Mouse (Mus musculus) neural tube, embryonic 10.5 days (tissue): ENCODE data around the gene Pde3a.

Experiments used
- DNase-seq: peaks from one replicate; pipeline ENCODE4 v3.0.0-alpha.2; 2017; ENCODE audit warnings: low spot score; ENCODE audit errors: extremely low spot score

Pde3a gene

DNA sequence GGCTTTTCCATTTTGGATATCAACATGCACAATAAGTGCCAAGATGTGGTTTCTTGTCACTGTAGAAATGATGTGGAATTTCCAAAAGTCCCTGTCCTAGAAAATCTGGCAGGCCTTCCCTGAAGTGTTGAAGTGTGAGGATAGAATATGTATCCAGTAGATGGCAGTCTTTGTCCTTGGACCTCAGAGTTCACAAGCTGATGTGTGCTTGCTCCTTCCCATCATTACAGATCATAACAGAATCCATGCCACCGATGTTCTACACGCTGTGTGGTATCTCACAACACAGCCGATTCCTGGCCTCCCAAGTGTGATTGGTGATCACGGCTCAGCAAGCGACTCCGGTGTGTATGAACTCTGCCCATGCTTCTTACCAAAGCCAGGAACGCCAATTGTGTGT is 238.2 kb downstream of the Pde3a start:
- no peak for DNase-seq

GRCm38 (mm10) chr6:141488619-141489018 is 239.6 kb downstream of the Pde3a start:
- peak; percentile 72 for DNase-seq

- no peak for DNase-seq
Observed at GRCm38 (mm10) chr6:141494909-141495308, 245.8 kb downstream of the Pde3a start.

DNA sequence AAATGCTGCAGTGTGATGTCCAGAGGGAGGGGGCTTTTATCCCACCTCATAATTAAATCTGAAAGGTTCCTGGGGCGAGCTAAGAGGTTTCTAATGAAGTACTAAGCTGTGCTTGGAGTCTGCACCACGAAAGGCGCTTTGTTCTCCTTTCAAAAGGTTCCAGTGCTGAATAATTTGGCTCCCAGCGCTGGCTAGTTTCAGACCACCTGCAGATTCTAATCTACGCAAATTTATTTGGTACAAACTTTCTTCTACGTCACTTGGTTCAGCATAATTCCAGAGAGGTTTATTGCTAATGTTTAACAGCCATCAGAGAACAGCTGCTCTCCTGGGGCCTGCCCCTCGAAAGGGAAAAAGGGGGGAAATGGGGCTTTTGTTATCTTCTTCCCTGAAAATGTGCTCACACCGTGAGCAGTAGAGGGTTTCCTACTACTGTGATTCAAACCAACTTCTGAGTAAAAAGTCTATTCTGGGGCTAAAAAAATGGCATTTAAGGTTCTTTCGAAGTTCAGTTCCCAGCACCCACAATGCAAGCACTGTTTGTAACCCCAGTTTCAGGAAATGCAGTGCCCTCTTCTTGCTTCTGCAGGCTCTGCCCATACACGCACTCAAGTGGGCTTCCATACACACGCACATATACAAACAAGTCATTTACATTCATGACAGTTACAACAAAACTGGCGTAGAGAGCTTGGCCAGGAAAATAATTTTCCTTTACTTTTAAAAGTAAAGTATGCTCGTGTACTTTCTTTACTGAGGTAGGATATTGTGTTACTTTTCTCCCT is 246.8 kb downstream of the Pde3a start:
- DNase-seq: no peak

DNA sequence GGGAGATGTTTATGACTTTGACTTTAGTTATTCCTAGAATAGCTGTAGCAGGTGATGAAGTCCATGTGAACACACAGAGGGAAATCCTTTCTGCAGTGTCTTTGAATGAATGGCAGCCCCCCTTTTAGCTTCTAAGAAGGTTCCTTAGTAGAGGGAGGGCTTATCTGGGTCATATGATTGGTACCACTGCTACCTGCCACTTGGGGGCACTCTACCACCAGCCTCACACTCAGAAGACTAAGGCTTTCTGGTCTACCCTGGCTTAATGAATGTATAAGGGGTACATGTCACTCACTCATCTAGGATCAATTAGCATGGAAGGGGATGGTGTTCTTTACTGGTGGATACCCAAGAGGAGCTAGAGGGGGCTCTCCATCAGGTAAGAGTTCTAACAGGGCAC is 250.4 kb downstream of the Pde3a start:
- no peak for DNase-seq

DNA sequence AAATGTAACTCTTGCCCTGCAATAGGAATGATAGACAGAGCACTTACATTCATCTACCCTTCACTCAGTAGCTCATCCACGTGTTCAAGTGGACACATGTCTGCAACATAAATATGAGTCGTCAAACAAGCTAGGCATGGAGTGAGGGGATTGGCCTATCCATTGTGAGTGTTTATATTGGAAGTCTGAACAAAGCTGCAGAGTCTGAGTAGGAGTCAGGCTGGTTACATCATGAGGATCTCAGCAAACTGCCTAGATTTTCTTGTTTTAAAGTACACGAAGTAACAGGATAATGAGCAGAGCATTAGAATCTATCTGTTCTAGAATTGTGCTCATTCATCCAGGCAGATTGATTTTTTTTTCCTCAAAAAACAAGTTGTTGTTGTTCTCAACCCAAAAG is 252.1 kb downstream of the Pde3a start:
- no peak for DNase-seq

- DNase-seq: no peak
Observed at GRCm38 (mm10) chr6:141522541-141522940, 273.5 kb downstream of the Pde3a start.

DNA sequence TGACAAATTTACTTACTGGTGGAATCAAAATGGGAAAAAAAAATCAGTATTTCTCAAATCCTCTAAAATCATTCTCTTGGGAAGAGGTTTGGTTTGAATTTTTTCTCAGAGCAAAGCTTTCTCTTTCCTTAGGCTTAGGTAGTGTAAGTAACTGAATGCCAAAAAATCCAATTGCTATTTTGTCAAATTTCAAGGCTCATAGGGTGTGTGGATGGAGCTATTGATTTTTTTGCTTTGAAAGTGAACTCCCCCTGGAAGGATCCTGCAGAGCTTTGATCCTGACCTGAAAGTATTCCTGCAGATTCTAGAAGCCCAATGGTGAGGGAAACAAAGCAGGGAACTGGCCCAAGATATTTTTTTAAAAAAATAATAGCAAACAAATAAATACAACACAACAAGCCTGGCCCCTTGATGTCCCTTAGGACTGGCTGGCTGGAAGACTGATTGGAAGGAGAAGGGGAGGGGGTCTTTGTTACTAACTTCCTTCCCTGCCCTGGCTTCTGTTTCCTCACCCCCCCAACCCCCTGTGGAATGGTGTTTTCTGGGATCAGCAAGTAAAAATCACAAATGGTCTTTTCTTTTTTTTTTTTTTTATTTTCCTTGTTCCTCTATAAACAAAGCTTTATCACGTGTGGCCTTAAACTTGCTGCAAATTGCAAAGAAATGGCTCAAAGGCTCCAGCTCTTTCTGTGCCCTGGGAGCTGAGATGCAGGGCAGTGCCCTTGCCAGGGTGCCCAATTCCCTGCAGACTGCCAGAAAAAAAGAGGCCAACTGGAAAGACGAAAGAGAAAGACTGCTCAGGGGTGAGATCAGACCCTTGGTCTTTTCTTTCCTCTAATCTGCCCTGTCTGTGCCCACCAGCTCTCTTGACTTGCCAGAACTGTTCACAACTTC is 274.9 kb downstream of the Pde3a start, which contains the start of gene Slco1c1:
Gene Slco1c1, plus strand, starts transcription at position 622 of the 894 bp plus-strand sequence.
- DNase-seq: no peak

- no peak for DNase-seq
Observed at GRCm38 (mm10) chr6:141525787-141526186, 276.7 kb downstream of the Pde3a start.

- no peak for DNase-seq
Observed at GRCm38 (mm10) chr6:141530865-141531264, 281.8 kb downstream of the Pde3a start.

DNA sequence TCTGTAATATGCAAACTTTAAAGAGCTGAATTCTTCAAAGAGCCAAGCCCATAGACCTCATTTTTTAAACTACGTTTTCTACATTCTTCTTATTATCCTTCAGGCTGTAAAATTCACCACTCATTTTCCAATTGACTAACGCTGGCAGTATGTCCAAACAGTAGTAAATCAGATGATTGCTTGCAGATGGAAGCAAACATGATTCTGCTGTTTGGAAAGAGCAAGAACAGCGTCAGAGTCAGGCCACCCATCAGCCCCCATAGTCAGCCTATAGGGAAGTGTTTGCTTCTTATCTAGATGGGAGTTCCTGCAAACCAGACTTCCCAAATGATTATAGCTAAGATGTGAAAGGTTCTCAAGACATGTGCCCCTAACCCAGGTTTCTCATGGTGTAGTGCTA is 288.2 kb downstream of the Pde3a start:
- DNase-seq: no peak

GRCm38 (mm10) chr6:141541136-141541535 is 292.1 kb downstream of the Pde3a start:
- no peak for DNase-seq

DNA sequence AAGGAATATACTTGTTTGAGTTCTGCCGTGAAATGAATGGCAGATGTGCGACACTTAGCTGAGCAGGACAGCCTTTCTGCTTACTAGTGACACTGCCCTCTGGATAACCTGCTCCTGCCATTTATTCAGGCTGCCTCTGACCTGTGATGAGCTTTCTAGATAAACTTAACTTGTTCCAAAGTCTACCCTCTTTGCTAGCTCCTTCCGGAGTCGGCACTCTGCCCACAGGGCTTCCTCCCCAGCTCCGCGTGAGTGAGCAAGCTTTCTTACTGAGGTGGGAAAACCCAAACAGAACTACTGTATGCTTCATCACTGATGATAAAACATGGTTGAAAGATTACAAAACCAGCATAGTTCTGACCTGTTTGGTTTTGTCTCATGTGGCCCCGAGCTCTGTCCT is 294.3 kb downstream of the Pde3a start:
- no peak for DNase-seq
